Mouse (Mus musculus) lung, adult 2 months (tissue): ENCODE measurements at regions not wholly inside any gene's neighbourhood (a gene's known extent, or its start where the extent isn't known, plus 50 kb on each side); places are given as distances from the start of the nearest gene placed in this dataset.

Source experiments
- DNase-seq: peaks from one replicate; pipeline ENCODE4 v3.0.0; 2022
- H3K4me1 ChIP-seq: fragments of 200-500 bp; 2 replicates; pipeline ENCODE4 v1.6.1; 2011; ENCODE audit warnings: low read length; ENCODE audit not compliant: control insufficient read depth, insufficient read depth
- H3K4me3 ChIP-seq: fragments of 200-500 bp; replicated peaks from 2 replicates; pipeline ENCODE3; 2011; ENCODE audit warnings: low read depth, mild to moderate bottlenecking, control low read depth, low read length; ENCODE audit errors: extremely low read depth
- CTCF ChIP-seq: fragments of 200-500 bp; IDR thresholded peaks from 2 replicates; pipeline ENCODE4 v1.5.1; 2011; ENCODE audit warnings: mild to moderate bottlenecking, low read length, control low read depth; ENCODE audit not compliant: insufficient read depth
- POLR2A ChIP-seq: fragments of 200-500 bp; IDR thresholded peaks from 2 replicates; pipeline ENCODE4 v1.6.1; 2011; ENCODE audit warnings: low read depth, mild to moderate bottlenecking, control low read depth, low read length, borderline replicate concordance; ENCODE audit errors: extremely low read depth
- WGBS: fragments of 180-500 bp; shearing (Covaris S2); methylation state at CpG from one replicate; pipeline ENCODE4 v1.1.7; 2018; 5-methylcytosine and 5-hydroxymethylcytosine counted together

- TF ChIP-seq POLR2A: no peak
- TF ChIP-seq CTCF: no peak
- Histone ChIP-seq H3K4me3 (no peak overlapping the region), H3K4me1 (no peaks in the 10 kb centered on the region)
- DNase-seq: no peak
- 63% methylated on average over 3 of the region's 3 CpGs for WGBS
These were observed 199.4 kb upstream of the Ncam1 start for GRCm38 (mm10) chr9:49998101-49998500.

GRCm38 (mm10) chr9:49989464-49990271, 190.9 kb upstream of the Ncam1 start:
- peaks cover 3% of the 10 kb centered on the region for H3K4me1 ChIP-seq
- TF ChIP-seq POLR2A (no peak), CTCF (no peak)
- 32% methylated on average over 14 of the region's 14 CpGs for WGBS
- peak; percentile 64 for DNase-seq
- no peak overlapping the region for H3K4me3 ChIP-seq

- 22% methylated on average over 5 of the region's 5 CpGs for WGBS
These were observed 189.3 kb upstream of the Ncam1 start for GRCm38 (mm10) chr9:49988064-49988463.

DNA sequence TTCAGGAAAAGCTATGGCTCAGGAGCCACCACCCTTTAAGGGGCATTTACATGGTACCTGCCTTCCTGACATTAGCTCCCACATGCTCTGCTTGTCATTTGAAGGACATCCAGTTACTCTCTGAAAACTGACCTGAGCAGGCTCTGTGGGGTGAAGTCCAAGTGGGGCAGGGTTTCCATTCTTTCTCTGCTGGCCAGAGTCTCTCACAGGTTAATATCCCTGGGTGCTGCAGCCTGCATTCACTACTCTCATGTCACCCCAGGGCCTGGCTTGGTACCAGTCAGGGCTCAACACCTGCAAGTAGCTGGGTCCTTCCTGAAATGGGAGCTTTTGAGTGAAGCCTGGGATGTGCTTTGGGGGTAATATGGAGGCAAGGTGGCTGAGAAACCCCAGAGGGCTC, 188.8 kb upstream of the Ncam1 start:
- no peak for TF ChIP-seq POLR2A
- TF ChIP-seq CTCF: no peak
- H3K4me3 ChIP-seq: no peak overlapping the region
- no peak for DNase-seq
- peaks cover 3% of the 10 kb centered on the region for H3K4me1 ChIP-seq

More at GRCm38 (mm10) chr9:49988064-49988463, 189.3 kb upstream of the Ncam1 start:
- TF ChIP-seq POLR2A (no peak), CTCF (no peak)
- Histone ChIP-seq H3K4me3 (no peak overlapping the region), H3K4me1 (peaks cover 3% of the 10 kb centered on the region)
- no peak for DNase-seq

GRCm38 (mm10) chr9:49980344-49981207, 181.9 kb upstream of the Ncam1 start:
- H3K4me1 ChIP-seq: peaks cover 5% of the 10 kb centered on the region; the same call in 1 of the 2 replicates
- TF ChIP-seq POLR2A: no peak
- TF ChIP-seq CTCF: no peak
- WGBS: 32% methylated on average over 7 of the region's 7 CpGs
- no peak for DNase-seq
- H3K4me3 ChIP-seq: no peak overlapping the region

DNA sequence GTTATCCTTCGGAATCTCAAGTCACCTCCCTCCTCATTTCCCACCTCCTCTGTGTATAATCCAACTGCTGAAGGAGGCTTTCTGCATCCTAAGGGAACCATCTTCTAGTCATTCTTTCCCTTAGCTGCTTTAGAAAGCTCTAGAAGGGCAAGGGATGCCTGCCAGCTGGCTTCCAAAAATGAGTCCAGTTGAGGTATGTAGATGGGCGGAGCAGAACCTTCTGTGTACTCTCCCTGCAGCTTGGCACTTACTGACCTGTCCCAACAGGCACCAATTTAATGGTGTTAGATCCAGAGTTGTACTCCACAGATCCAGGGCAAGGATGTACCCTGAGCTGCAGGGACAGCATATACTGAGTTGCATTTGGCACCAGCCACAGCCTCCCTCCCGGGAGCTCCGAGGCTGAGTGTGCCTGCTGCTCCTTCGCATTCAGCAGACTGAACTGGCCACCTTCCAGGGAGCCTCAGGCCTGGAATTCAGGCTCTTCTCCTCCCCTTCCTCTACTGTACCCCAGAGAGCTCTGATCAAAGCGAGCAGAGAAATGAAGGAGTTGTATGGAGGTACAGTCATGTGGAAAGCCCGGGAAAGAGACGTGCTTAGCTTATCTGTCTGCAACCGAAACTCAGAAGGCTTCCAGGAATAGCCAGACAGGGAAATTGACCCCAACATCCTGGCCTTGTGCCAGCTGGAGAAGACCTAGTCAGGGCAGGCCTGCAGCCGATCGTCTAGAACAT, 177.4 kb upstream of the Ncam1 start:
- WGBS: 25% methylated on average over 11 of the region's 11 CpGs
- peak; percentile 28 for DNase-seq
- TF ChIP-seq POLR2A (no peak), CTCF (no peak)
- Histone ChIP-seq H3K4me1 (peaks cover 5% of the 10 kb centered on the region; the same call in 1 of the 2 replicates), H3K4me3 (no peak overlapping the region)

DNA sequence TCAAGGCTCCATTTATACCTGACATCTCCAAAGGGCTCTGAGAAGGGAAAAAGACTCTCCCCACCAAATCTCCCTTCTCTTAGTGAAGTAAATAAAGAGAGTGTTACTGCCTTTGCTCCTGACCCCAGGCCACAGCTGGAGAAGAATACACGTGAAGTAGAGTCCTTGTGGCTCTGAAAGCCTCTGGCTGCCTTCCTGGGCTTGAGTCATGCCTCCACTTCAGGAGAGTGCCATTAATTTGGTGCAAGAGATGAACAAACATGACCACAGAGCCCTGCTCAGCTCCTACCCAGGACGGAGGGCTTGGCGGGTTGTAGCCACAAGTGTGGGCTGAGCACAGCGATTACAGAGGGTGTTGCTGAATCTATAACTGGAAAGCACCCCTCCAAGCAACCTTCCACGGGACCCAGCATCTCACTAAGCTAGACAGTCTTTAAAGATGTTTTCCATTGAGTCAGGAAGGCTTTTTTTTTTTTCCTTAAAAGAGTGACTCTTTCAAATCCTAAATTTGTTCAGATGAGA, 175.3 kb upstream of the Ncam1 start:
- TF ChIP-seq POLR2A (no peak), CTCF (no peak)
- H3K4me3 ChIP-seq: no peak overlapping the region
- peaks cover 5% of the 10 kb centered on the region; the same call in 1 of the 2 replicates for H3K4me1 ChIP-seq
- WGBS: 59% methylated on average over 5 of the region's 5 CpGs
- DNase-seq: peak; percentile 36

DNA sequence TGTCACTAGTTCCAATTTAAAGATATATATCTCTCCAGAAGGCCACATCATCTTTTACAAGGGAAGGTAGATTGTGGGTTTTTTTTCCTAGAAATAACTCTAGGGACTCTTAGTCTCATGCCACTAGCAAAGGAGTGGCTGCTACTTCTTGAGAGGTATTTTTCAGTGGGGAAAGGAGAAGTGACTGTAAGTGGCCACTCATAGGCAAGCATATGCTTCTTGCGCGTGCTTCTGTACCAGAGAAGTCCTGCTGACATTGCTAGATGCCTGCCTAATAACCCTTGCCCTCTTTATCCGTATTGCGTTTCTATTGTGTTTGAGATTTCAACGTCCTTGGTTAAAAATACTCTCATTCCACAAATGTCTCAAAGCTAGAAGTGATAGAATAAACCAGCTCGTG, 170.7 kb upstream of the Ncam1 start:
- Histone ChIP-seq H3K4me1 (no peaks in the 10 kb centered on the region), H3K4me3 (no peak overlapping the region)
- DNase-seq: no peak
- TF ChIP-seq CTCF: no peak
- TF ChIP-seq POLR2A: no peak
- WGBS: 58% methylated on average over 6 of the region's 6 CpGs

DNA sequence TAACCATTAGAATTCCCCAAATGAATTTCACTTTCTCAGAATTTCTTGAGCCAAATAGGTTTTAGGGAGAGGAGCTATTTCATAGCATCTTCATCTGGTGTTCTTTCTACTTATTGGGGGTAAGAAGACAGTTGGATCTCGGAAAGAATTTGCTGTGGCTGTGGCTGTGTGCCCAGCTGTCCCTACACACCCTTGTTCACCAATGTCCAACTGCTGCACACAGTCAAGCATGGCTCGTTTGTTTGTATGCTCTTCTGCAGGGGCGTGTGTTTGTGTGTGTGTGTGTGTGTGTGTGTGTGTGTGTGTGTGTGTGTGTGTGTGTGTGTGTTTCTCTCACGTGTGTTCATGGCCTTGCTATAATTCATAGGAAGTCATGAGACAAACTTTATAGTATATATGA, 165.9 kb upstream of the Ncam1 start:
- DNase-seq: no peak
- no peaks in the 10 kb centered on the region for H3K4me1 ChIP-seq
- H3K4me3 ChIP-seq: no peak overlapping the region
- no peak for TF ChIP-seq CTCF
- WGBS: 57% methylated on average over 4 of the region's 4 CpGs
